Mouse (Mus musculus): ENCODE measurements around the gene Sapcd2.

Gene Sapcd2

GRCm38 (mm10) chr2:25363478-25364178 lies 8.5 kb upstream of the Sapcd2 start:
- TF ChIP-seq GATA4 (IDR thresholded peaks at IDR 0.05; ENCODE audit: insufficient replicate concordance, low read length) = no peak

GRCm38 (mm10) chr2:25364313-25364712 lies 7.8 kb upstream of the Sapcd2 start:
- no peak for TF ChIP-seq GATA4 (IDR thresholded peaks at IDR 0.05; ENCODE audit: insufficient replicate concordance, low read length)

GRCm38 (mm10) chr2:25364761-25365090 lies 7.4 kb upstream of the Sapcd2 start:
- TF ChIP-seq GATA4 (IDR thresholded peaks at IDR 0.05; ENCODE audit: insufficient replicate concordance, low read length) = no peak

- TF ChIP-seq GATA4 (IDR thresholded peaks at IDR 0.05; ENCODE audit: insufficient replicate concordance, low read length) = no peak
Measured at GRCm38 (mm10) chr2:25365091-25365761, 6.9 kb upstream of the Sapcd2 start, which contains the start of gene Uap1l1. Gene Uap1l1, minus strand, starts transcription at chr2:25365682.

- no peak for TF ChIP-seq GATA4 (IDR thresholded peaks at IDR 0.05; ENCODE audit: insufficient replicate concordance, low read length)
Measured at GRCm38 (mm10) chr2:25369996-25370395, 2.1 kb upstream of the Sapcd2 start.

- TF ChIP-seq GATA4 (IDR thresholded peaks at IDR 0.05; ENCODE audit: insufficient replicate concordance, low read length) = no peak
Measured at GRCm38 (mm10) chr2:25372644-25373391, 697 bp downstream of the Sapcd2 start.

- no peak for TF ChIP-seq GATA4 (IDR thresholded peaks at IDR 0.05; ENCODE audit: insufficient replicate concordance, low read length)
Measured at GRCm38 (mm10) chr2:25373431-25373830, 1.3 kb downstream of the Sapcd2 start.

- no peak for TF ChIP-seq GATA4 (IDR thresholded peaks at IDR 0.05; ENCODE audit: insufficient replicate concordance, low read length)
Measured at GRCm38 (mm10) chr2:25376589-25376988, 4.5 kb downstream of the Sapcd2 start.

- TF ChIP-seq GATA4 (IDR thresholded peaks at IDR 0.05; ENCODE audit: insufficient replicate concordance, low read length) = no peak
Measured at GRCm38 (mm10) chr2:25384492-25384891, 12.4 kb downstream of the Sapcd2 start.

GRCm38 (mm10) chr2:25391266-25391665 lies 19.1 kb downstream of the Sapcd2 start:
- no peak for TF ChIP-seq GATA4 (IDR thresholded peaks at IDR 0.05; ENCODE audit: insufficient replicate concordance, low read length)

- TF ChIP-seq GATA4 (IDR thresholded peaks at IDR 0.05; ENCODE audit: insufficient replicate concordance, low read length) = no peak
Measured at GRCm38 (mm10) chr2:25394281-25395221, 22.4 kb downstream of the Sapcd2 start.

- no peak for TF ChIP-seq GATA4 (IDR thresholded peaks at IDR 0.05; ENCODE audit: insufficient replicate concordance, low read length)
Measured at GRCm38 (mm10) chr2:25395721-25396596, 23.8 kb downstream of the Sapcd2 start, which contains the start of gene Entpd2. Gene Entpd2, plus strand, starts transcription at chr2:25395874.

- TF ChIP-seq GATA4 (IDR thresholded peaks at IDR 0.05; ENCODE audit: insufficient replicate concordance, low read length) = no peak
Measured at GRCm38 (mm10) chr2:25396597-25396983, 24.5 kb downstream of the Sapcd2 start.

- no peak for TF ChIP-seq GATA4 (IDR thresholded peaks at IDR 0.05; ENCODE audit: insufficient replicate concordance, low read length)
Measured at GRCm38 (mm10) chr2:25397010-25397409, 24.9 kb downstream of the Sapcd2 start.

Data from liver, adult (tissue).